Mouse (Mus musculus) cerebellum, adult 2 months (tissue): ENCODE data around the gene Tesk2. TPM values are rescaled to one million over a fixed set of nuclear protein-coding genes. Genes with fewer than 3 reads are reported as not detected.
A peak's percentile ranks its signal among the peaks of the same experiment; 100 is the strongest.
"Not testable (repeated sequence)": the region's sequence is repeated elsewhere in the genome, so short reads cannot be mapped to it uniquely, and the experiment has no call there.

Source experiments
- DNase-seq, 2 experiments: peaks; one replicate each; pipeline ENCODE4 v3.0.0; 2021
- H3K27ac ChIP-seq: fragments of 200-500 bp; 2 replicates; pipeline ENCODE4 v1.5.1; 2012; ENCODE audit warnings: low read length, control low read depth, inconsistent platforms; ENCODE audit not compliant: insufficient read depth
- H3K27me3 ChIP-seq: fragments of 200-500 bp; 2 replicates; pipeline ENCODE4 v1.6.1; 2012; ENCODE audit warnings: inconsistent platforms, mild to moderate bottlenecking, low read length, moderate library complexity; ENCODE audit not compliant: control insufficient read depth, insufficient read depth
- H3K4me1 ChIP-seq: fragments of 200-500 bp; 2 replicates; pipeline ENCODE4 v1.6.1; 2011; ENCODE audit warnings: low read length; ENCODE audit not compliant: control insufficient read depth, insufficient read depth
- H3K4me3 ChIP-seq: fragments of 200-500 bp; replicated peaks from 2 replicates; pipeline ENCODE3; 2011; ENCODE audit warnings: mild to moderate bottlenecking, low read depth, low read length, control low read depth; ENCODE audit not compliant: insufficient read depth
- CTCF ChIP-seq: fragments of 200-500 bp; IDR thresholded peaks from 2 replicates; pipeline ENCODE4 v1.5.1; 2011; ENCODE audit warnings: low read depth, mild to moderate bottlenecking, control low read depth, low read length, moderate library complexity, borderline replicate concordance; ENCODE audit not compliant: insufficient read depth
- POLR2A ChIP-seq: fragments of 200-500 bp; IDR thresholded peaks from 2 replicates; pipeline ENCODE4 v1.6.1; 2011; ENCODE audit warnings: low read length, control low read depth, borderline replicate concordance; ENCODE audit not compliant: insufficient read depth
- WGBS: fragments of 180-500 bp; shearing (Covaris S2); methylation state at CpG from one replicate; pipeline ENCODE4 v1.1.7; 2018; 5-methylcytosine and 5-hydroxymethylcytosine counted together
- polyA plus RNA-seq: library from polyadenylated mRNA; depleted of rRNA; stranded (reverse); fragments of >200 nt; gene quantifications from 2 replicates; pipeline ENCODE4 v1.2.3, GENCODE M21; 2012

Tesk2 gene
- polyA plus RNA-seq, 1 experiment = 10.0 TPM

- peak; percentile 72 to 78 for DNase-seq
- Histone ChIP-seq H3K27ac (no peak overlapping the region), H3K4me3 (peak overlapping the region; percentile 71), H3K4me1 (peaks cover 21% of the 10 kb centered on the region), H3K27me3 (no peaks in the 10 kb centered on the region)
- WGBS = under 1% methylated on average over 51 of the region's 51 CpGs
- TF ChIP-seq POLR2A (peak; percentile 43; the same call in 1 of the 2 replicates), CTCF (no peak)
These were observed 100.3 kb downstream of the Tesk2 start for GRCm38 (mm10) chr4:116820902-116821693.

GRCm38 (mm10) chr4:116821694-116822016, 100.9 kb downstream of the Tesk2 start, which contains the start of gene Hpdl:
Gene Hpdl (minus strand): TSS chr4:116821707.
- WGBS = 13% methylated on average over 9 of the region's 9 CpGs
- DNase-seq = no peak
- peaks cover 21% of the 10 kb centered on the region for H3K4me1 ChIP-seq
- no peak within 1 kb of the TSS for H3K27ac ChIP-seq
- no peak for TF ChIP-seq POLR2A
- H3K27me3 ChIP-seq = no peaks in the 10 kb centered on the region
- peak within 1 kb of the TSS; percentile 71 for H3K4me3 ChIP-seq

- TF ChIP-seq CTCF (no peak), POLR2A (peak; percentile 78; the same call in 1 of the 2 replicates)
- H3K4me3 ChIP-seq = peak overlapping the region; percentile 68
- peak; percentile 84 to 86 for DNase-seq
- peak overlapping the region; percentile 60 for H3K27ac ChIP-seq
- no peaks in the 10 kb centered on the region for H3K27me3 ChIP-seq
- WGBS = 1% methylated on average over 29 of the region's 29 CpGs
- peaks cover 7% of the 10 kb centered on the region; the same call in 1 of the 2 replicates for H3K4me1 ChIP-seq
These were observed 103.8 kb downstream of the Tesk2 start for GRCm38 (mm10) chr4:116824541-116825004.

DNA sequence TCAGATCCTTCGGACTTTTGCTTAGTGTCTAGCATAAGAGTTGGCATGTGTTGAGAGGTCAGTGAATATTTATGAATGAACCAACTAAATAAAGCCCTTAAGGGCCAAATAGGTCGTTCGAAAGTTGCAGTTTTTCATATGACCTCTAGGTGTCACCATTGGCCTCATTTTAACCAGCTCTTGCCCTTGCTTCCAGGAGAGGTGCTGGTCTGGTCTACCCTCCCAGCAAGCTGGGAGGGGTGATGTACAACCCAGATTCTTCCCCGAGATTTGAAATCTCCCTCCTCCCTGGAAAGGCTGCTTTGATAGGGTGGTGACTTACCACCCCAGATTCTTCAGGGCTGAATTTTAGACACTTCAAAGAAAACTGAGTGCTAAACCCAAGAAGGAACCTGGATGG, 107.1 kb downstream of the Tesk2 start:
- peaks cover 3% of the 10 kb centered on the region; the same call in 1 of the 2 replicates for H3K4me1 ChIP-seq
- DNase-seq = peak; percentile 40 to 73
- TF ChIP-seq CTCF (peak; percentile 81), POLR2A (no peak)
- no peaks in the 10 kb centered on the region for H3K27me3 ChIP-seq
- WGBS = 1% methylated on average over 4 of the region's 4 CpGs
- no peak overlapping the region for H3K4me3 ChIP-seq
- H3K27ac ChIP-seq = no peak overlapping the region

GRCm38 (mm10) chr4:116829364-116830069, 108.8 kb downstream of the Tesk2 start:
- DNase-seq = no peak
- WGBS = 65% methylated on average over 6 of the region's 6 CpGs
- Histone ChIP-seq H3K4me1 (peaks cover 3% of the 10 kb centered on the region; the same call in 1 of the 2 replicates), H3K27me3 (no peaks in the 10 kb centered on the region), H3K4me3 (no peak overlapping the region), H3K27ac (no peak overlapping the region)
- no peak for TF ChIP-seq POLR2A
- no peak for TF ChIP-seq CTCF

- WGBS = 22% methylated on average over 6 of the region's 6 CpGs
- DNase-seq = no peak
- no peak for TF ChIP-seq CTCF
- TF ChIP-seq POLR2A = no peak
- Histone ChIP-seq H3K27me3 (no peaks in the 10 kb centered on the region), H3K4me1 (peaks cover 3% of the 10 kb centered on the region; the same call in 1 of the 2 replicates), H3K4me3 (no peak overlapping the region), H3K27ac (no peak overlapping the region)
These were observed 109.3 kb downstream of the Tesk2 start for GRCm38 (mm10) chr4:116830070-116830368.

DNA sequence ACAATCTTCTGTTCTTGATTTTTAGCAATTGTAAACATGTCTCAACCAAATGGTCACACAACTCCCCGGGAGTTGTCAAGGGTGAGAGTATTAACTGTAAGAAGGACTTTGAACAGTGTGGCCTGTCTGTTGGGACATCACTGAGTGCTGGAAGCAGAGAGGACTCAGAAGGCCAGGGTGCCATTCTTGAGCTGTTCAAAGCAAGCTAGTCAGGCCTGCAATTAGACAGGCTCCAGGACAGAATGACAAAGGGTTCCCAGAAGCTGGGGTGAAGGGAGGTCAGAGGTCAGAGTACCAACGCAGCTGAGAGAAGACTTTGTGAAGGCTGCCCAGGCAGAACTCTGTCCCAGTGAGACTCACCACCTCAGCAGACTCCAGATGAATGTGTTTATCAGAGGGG, 118.3 kb downstream of the Tesk2 start:
- no peak for DNase-seq
- TF ChIP-seq POLR2A (no peak), CTCF (no peak)
- WGBS = 11% methylated on average over 2 of the region's 2 CpGs
- Histone ChIP-seq H3K27ac (no peak overlapping the region), H3K4me1 (no peaks in the 10 kb centered on the region), H3K27me3 (no peaks in the 10 kb centered on the region; the same call in 1 of the 2 replicates), H3K4me3 (no peak overlapping the region)

DNA sequence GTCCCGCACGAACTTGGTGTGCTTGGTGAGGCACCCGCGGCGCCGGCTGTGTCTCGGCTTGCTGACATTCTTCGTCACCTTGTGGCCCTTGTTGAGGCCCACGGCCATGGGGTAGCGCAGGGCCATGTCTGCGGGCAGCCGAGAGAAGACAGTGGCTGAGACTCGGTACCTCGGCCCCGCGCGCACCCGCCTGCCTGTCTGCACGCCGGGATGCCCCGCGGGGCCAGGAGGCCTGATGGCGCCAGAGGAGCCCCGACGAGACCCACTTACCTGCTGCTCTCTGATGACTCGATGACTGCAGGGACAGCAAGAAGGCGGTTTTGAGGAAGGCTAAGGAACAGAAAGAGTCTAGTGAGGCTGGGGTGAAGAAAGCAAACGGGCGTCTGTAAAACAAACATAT, 119.3 kb downstream of the Tesk2 start:
- not testable (repeated sequence) for H3K27me3 ChIP-seq, H3K4me1 ChIP-seq, H3K4me3 ChIP-seq, DNase-seq, H3K27ac ChIP-seq
- 44% methylated on average over 25 of the region's 29 CpGs for WGBS
